Mouse (Mus musculus) ES-E14 (cell line): ENCODE measurements at regions not wholly inside any gene's neighbourhood (a gene's known extent, or its start where the extent isn't known, plus 50 kb on each side); places are given as distances from the start of the nearest gene placed in this dataset.

ENCODE experiments used
- HCFC1 ChIP-seq: IDR thresholded peaks from 2 replicates; pipeline ENCODE4 v1.6.1; 2012; ENCODE audit warnings: low read length, inconsistent platforms, borderline replicate concordance; ENCODE audit not compliant: insufficient read depth
- MAFK ChIP-seq: IDR thresholded peaks from 2 replicates; pipeline ENCODE4 v1.6.1; 2014; ENCODE audit warnings: mild to moderate bottlenecking, low read depth, low read length, inconsistent platforms; ENCODE audit not compliant: insufficient read depth
- ZC3H11A ChIP-seq: IDR thresholded peaks from 2 replicates; pipeline ENCODE4 v1.6.1; 2012; ENCODE audit warnings: low read depth, mild to moderate bottlenecking, inconsistent platforms, low read length, borderline replicate concordance
- ZNF384 ChIP-seq: IDR thresholded peaks from 2 replicates; pipeline ENCODE4 v1.6.1; 2012; ENCODE audit warnings: low read depth, low read length, inconsistent platforms

GRCm38 (mm10) chr12:110200887-110201286, 78.0 kb upstream of the Dio3 start:
- no peak for TF ChIP-seq ZNF384
- TF ChIP-seq MAFK, result no peak
- TF ChIP-seq ZC3H11A, result no peak
- TF ChIP-seq HCFC1, result no peak
